Mouse (Mus musculus): Measurements from ENCODE around the gene Rplp1. TPM values are rescaled to one million over a fixed set of nuclear protein-coding genes. Genes with fewer than 3 reads are reported as not detected.

Rplp1 gene
- total RNA-seq, 2 experiments from 2014 or later: 1,323 to 1,423 TPM

GRCm38 (mm10) chr9:61914917-61915300 lies 567 bp upstream of the Rplp1 start:
- no peak for DNase-seq (ENCODE audit: low spot score in 2 of 2)

- DNase-seq (ENCODE audit: low spot score in 2 of 2): no peak
Observed at GRCm38 (mm10) chr9:61911300-61912128, 2.8 kb downstream of the Rplp1 start.

- DNase-seq (ENCODE audit: low spot score in 2 of 2): no peak
Observed at GRCm38 (mm10) chr9:61910526-61911256, 3.7 kb downstream of the Rplp1 start.

GRCm38 (mm10) chr9:61909633-61910032 lies 4.7 kb downstream of the Rplp1 start:
- no peak for DNase-seq (ENCODE audit: low spot score in 2 of 2)

- no peak for DNase-seq (ENCODE audit: low spot score in 2 of 2)
Observed at GRCm38 (mm10) chr9:61908832-61909407, 5.4 kb downstream of the Rplp1 start.

- no peak for DNase-seq (ENCODE audit: low spot score in 2 of 2)
Observed at GRCm38 (mm10) chr9:61908341-61908740, 6.0 kb downstream of the Rplp1 start.

GRCm38 (mm10) chr9:61907621-61908295 lies 6.6 kb downstream of the Rplp1 start:
- no peak for DNase-seq (ENCODE audit: low spot score in 2 of 2)

- DNase-seq (ENCODE audit: low spot score in 2 of 2): no peak
Observed at GRCm38 (mm10) chr9:61906912-61907311, 7.4 kb downstream of the Rplp1 start.

- no peak for DNase-seq (ENCODE audit: low spot score in 2 of 2)
Observed at GRCm38 (mm10) chr9:61905576-61905975, 8.8 kb downstream of the Rplp1 start.

- DNase-seq (ENCODE audit: low spot score in 2 of 2): no peak
Observed at GRCm38 (mm10) chr9:61904201-61904600, 10.1 kb downstream of the Rplp1 start.

GRCm38 (mm10) chr9:61902445-61902844 lies 11.9 kb downstream of the Rplp1 start:
- DNase-seq (ENCODE audit: low spot score in 2 of 2): no peak

- no peak for DNase-seq (ENCODE audit: low spot score in 2 of 2)
Observed at GRCm38 (mm10) chr9:61901574-61901973, 12.8 kb downstream of the Rplp1 start.

- peak; percentile 81 to 87 for DNase-seq (ENCODE audit: low spot score in 2 of 2)
Observed at GRCm38 (mm10) chr9:61899804-61900203, 14.5 kb downstream of the Rplp1 start.

GRCm38 (mm10) chr9:61898401-61898800 lies 15.9 kb downstream of the Rplp1 start:
- peak; percentile 84 to 87 for DNase-seq (ENCODE audit: low spot score in 2 of 2)

- DNase-seq (ENCODE audit: low spot score in 2 of 2): no peak
Observed at GRCm38 (mm10) chr9:61895014-61895413, 19.3 kb downstream of the Rplp1 start.

GRCm38 (mm10) chr9:61889855-61890254 lies 24.5 kb downstream of the Rplp1 start:
- DNase-seq (ENCODE audit: low spot score in 2 of 2): peak in 1 of 2 experiments; percentile 52

GRCm38 (mm10) chr9:61887661-61888379 lies 26.5 kb downstream of the Rplp1 start:
- no peak for DNase-seq (ENCODE audit: low spot score in 2 of 2)

GRCm38 (mm10) chr9:61885964-61886363 lies 28.4 kb downstream of the Rplp1 start:
- no peak for DNase-seq (ENCODE audit: low spot score in 2 of 2)

GRCm38 (mm10) chr9:61884936-61885335 lies 29.4 kb downstream of the Rplp1 start:
- DNase-seq (ENCODE audit: low spot score in 2 of 2): no peak

- DNase-seq (ENCODE audit: low spot score in 2 of 2): no peak
Observed at GRCm38 (mm10) chr9:61884375-61884774, 30.0 kb downstream of the Rplp1 start.

- no peak for DNase-seq (ENCODE audit: low spot score in 2 of 2)
Observed at GRCm38 (mm10) chr9:61882179-61882578, 32.2 kb downstream of the Rplp1 start.
